12 mouse cellular contexts compared by ENCODE assay signal in the genomic region with DNA sequence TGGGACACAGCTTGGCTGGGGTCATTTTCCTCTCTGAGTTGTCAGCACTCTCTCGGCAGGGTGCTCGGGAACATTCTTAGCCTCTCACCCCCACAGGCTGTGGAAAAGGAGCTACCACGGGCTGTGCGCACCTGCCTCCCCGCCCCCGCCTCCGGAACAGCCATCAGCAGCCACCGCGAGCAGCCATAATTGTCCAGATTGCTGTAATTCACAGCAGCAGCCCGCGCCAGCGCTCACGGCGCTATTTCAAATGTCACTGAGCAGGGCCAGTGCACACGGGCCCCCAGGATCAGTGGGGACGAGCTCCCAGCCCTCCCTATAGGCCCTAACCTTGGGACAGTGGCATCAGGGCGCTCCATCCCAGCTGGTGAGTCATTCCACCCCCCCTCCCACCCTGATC. TPM values are rescaled to one million over a fixed set of nuclear protein-coding genes. Genes with fewer than 3 reads are reported as not detected.
DNase-seq lines count a peak whose midpoint lies in the region; ATAC-seq and TF ChIP-seq lines count a peak whose summit lies in the region.
"Had no signal": no experiment of that assay in that cellular context is flagged by ENCODE, and none has a peak within 500 bp of the region (broad histone marks: within the 10 kb centered on the region; RNA-seq: fewer than 3 reads in every experiment).

No protein-coding gene starts in this region.

- DNase-seq in neural tube, embryonic 11.5 days (ENCODE audit: low spot score) = no peak
- DNase-seq in neural tube, embryonic 10.5 days (ENCODE audit: extremely low spot score, low spot score) = no peak
- DNase-seq in forebrain, postnatal 0 days = peak; percentile 64
- peak; percentile 54 to 70 for DNase-seq in left cerebral cortex, postnatal 36 days (ENCODE audit: low spot score in 2 of 2)
- peak; percentile 49 for DNase-seq in right cerebral cortex, postnatal 4 days
- no peak for DNase-seq in lung, adult 18-20 months
- DNase-seq in heart, adult 9 months (ENCODE audit: low spot score in 2 of 2) = no peak

- peaks cover 37% of the 10 kb centered on the region for H3K4me1 ChIP-seq in neural tube, embryonic 11.5 days (ENCODE audit: control insufficient read depth, insufficient read depth, low read length)
- peaks cover 1% of the 10 kb centered on the region; the same call in 1 of the 2 replicates for H3K4me1 ChIP-seq in forebrain, postnatal 0 days (ENCODE audit: insufficient read depth)
- peaks cover 24% of the 10 kb centered on the region for H3K4me1 ChIP-seq in intestine, embryonic 15.5 days (replicated peaks)

- H3K27me3 ChIP-seq in neural tube, embryonic 11.5 days (ENCODE audit: control insufficient read depth, insufficient read depth, low read length) = no peaks in the 10 kb centered on the region; the same call in 1 of the 2 replicates
- H3K27me3 ChIP-seq in forebrain, postnatal 0 days (ENCODE audit: insufficient read depth, low read length) = no peaks in the 10 kb centered on the region
- no peaks in the 10 kb centered on the region for H3K27me3 ChIP-seq in intestine, embryonic 15.5 days (replicated peaks)
- H3K27me3 ChIP-seq: heart, embryonic 13.5 days; limb, embryonic 12.5 days; stomach, embryonic 15.5 days had no signal

- peak; percentile 17; the same call in 1 of the 2 replicates for TF ChIP-seq CTCF in forebrain, postnatal 0 days (IDR thresholded peaks at IDR 0.05; ENCODE audit: low read depth)

- no peak overlapping the region for H3K4me3 ChIP-seq in neural tube, embryonic 11.5 days (ENCODE audit: low read depth, low read length)
- H3K4me3 ChIP-seq in forebrain, postnatal 0 days (ENCODE audit: low read depth, low read length) = no peak overlapping the region
- no peak overlapping the region for H3K4me3 ChIP-seq in intestine, embryonic 15.5 days (replicated peaks)
- H3K4me3 ChIP-seq: embryonic facial prominence, embryonic 13.5 days; heart, embryonic 13.5 days; limb, embryonic 12.5 days; stomach, embryonic 15.5 days had no signal

- no peak overlapping the region for H3K9ac ChIP-seq in neural tube, embryonic 11.5 days (ENCODE audit: low read length)
- H3K9ac ChIP-seq in forebrain, postnatal 0 days = peak overlapping the region; percentile 22; the same call in 1 of the 2 replicates
- H3K9ac ChIP-seq in intestine, embryonic 15.5 days = no peak overlapping the region
- H3K9ac ChIP-seq: embryonic facial prominence, embryonic 13.5 days; heart, embryonic 13.5 days; stomach, embryonic 15.5 days had no signal

- ATAC-seq in neural tube, embryonic 11.5 days (ENCODE audit: insufficient read depth, low FRiP score, low TSS enrichment) = no peak
- ATAC-seq in forebrain, postnatal 0 days = peak; percentile 59
- no peak for ATAC-seq in intestine, embryonic 15.5 days

- 28% methylated on average over 17 of the region's 17 CpGs for WGBS in neural tube, embryonic 11.5 days
- WGBS in forebrain, postnatal 0 days = 48% methylated on average over 17 of the region's 17 CpGs
- 73% methylated on average over 17 of the region's 17 CpGs for WGBS in intestine, embryonic 15.5 days

- H3K4me2 ChIP-seq in neural tube, embryonic 11.5 days (ENCODE audit: low read depth) = no peak overlapping the region
- H3K4me2 ChIP-seq in forebrain, postnatal 0 days (ENCODE audit: low read depth) = no peak overlapping the region
- no peak overlapping the region for H3K4me2 ChIP-seq in intestine, embryonic 15.5 days (replicated peaks)
- H3K4me2 ChIP-seq: embryonic facial prominence, embryonic 13.5 days; heart, embryonic 13.5 days; limb, embryonic 12.5 days; stomach, embryonic 15.5 days had no signal

- peak overlapping the region; percentile 60; the same call in 1 of the 2 replicates for H3K27ac ChIP-seq in neural tube, embryonic 11.5 days (ENCODE audit: low read depth, low read length)
- H3K27ac ChIP-seq in forebrain, postnatal 0 days (ENCODE audit: low read depth, low read length) = peak overlapping the region; percentile 59
- H3K27ac ChIP-seq in intestine, embryonic 15.5 days = no peak overlapping the region
- H3K27ac ChIP-seq: embryonic facial prominence, embryonic 13.5 days; heart, embryonic 13.5 days; limb, embryonic 12.5 days; stomach, embryonic 15.5 days had no signal

- H3K9me3 ChIP-seq in neural tube, embryonic 11.5 days (ENCODE audit: control insufficient read depth, low read length) = no peaks in the 10 kb centered on the region
- no peaks in the 10 kb centered on the region for H3K9me3 ChIP-seq in forebrain, postnatal 0 days (ENCODE audit: low read length)
- H3K9me3 ChIP-seq in intestine, embryonic 15.5 days = no peaks in the 10 kb centered on the region
- H3K9me3 ChIP-seq: embryonic facial prominence, embryonic 13.5 days; heart, embryonic 13.5 days; limb, embryonic 12.5 days; stomach, embryonic 15.5 days had no signal

- H3K36me3 ChIP-seq in neural tube, embryonic 11.5 days (ENCODE audit: control insufficient read depth, insufficient read depth, low read length) = peaks cover 16% of the 10 kb centered on the region
- H3K36me3 ChIP-seq in forebrain, postnatal 0 days (ENCODE audit: insufficient read depth) = peaks cover 37% of the 10 kb centered on the region
- H3K36me3 ChIP-seq in intestine, embryonic 15.5 days = peaks cover 18% of the 10 kb centered on the region; the same call in 1 of the 2 replicates

- intact Hi-C loops in left cerebral cortex, postnatal 36 days (cut with DNase I) = no loop called here

RNA-seq across cellular contexts. Expression of a gene that starts 60.0 kb away (rescaled TPM):
- 7.7 and 8.6 TPM in 2 replicates for polyA plus RNA-seq in neural tube, embryonic 11.5 days (2014; fragmentation: Nextera tagmentation; extraction: Ambion mirVana)
- total RNA-seq in forebrain, postnatal 0 days (2014; rRNA removed) = 3.2 and 6.2 TPM in 2 replicates
- polyA plus RNA-seq in forebrain, postnatal 0 days (2015; fragmentation: Nextera tagmentation; extraction: Ambion mirVana) = 4.4 and 4.8 TPM in 2 replicates
- total RNA-seq in left cerebral cortex, postnatal 36 days (2021) = 1 to 10 TPM in 1 of 2 experiments, under 1 TPM in 1; 0.44 to 2.5 TPM
- 2.0 and 2.2 TPM in 2 replicates for polyA plus RNA-seq in intestine, embryonic 15.5 days (2015; fragmentation: Nextera tagmentation; extraction: Ambion mirVana)

Comparison
In these comparisons a context has a peak if more than half of its experiments do, and no peak if none do; other contexts are left out.
1. DNase-seq: peak in forebrain, postnatal 0 days (single experiment), left cerebral cortex, postnatal 36 days (2 of 2) and right cerebral cortex, postnatal 4 days (single experiment); none in neural tube, embryonic 11.5 days (single experiment), neural tube, embryonic 10.5 days (single experiment), lung, adult 18-20 months (0 of 2) and heart, adult 9 months (0 of 2).